Mouse (Mus musculus): ENCODE measurements around the gene Pus7l.

DNA sequence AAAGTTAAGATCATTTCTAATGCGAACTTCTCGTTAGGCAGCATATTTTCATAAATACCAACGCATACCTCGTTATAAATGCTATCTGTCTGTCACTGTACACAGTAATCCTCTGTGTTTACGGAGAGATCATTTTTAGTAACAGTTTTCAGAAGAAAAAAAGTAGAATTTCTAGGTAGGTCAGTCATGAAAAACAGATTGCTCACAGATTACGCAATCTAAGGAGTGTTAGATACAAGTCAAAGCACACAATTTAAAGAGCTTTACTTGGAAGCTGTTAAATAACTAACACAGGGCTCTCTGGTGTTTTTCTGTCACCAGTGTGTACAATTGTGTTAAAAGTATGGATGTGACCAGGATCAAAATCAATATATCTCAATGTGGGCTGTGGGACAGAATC, 10.4 kb downstream of the Pus7l start:
- TF ChIP-seq CTCF (IDR thresholded peaks at IDR 0.05; ENCODE audit: borderline replicate concordance, insufficient read depth, low read length) (no peak), POLR2A (IDR thresholded peaks at IDR 0.05; ENCODE audit: low read depth, low read length) (no peak)

All from embryonic fibroblast, embryonic 13.5 days (primary cell).